Mouse (Mus musculus) stomach, postnatal 0 days (tissue): ENCODE measurements at regions not wholly inside any gene's neighbourhood (a gene's known extent, or its start where the extent isn't known, plus 50 kb on each side); places are given as distances from the start of the nearest gene placed in this dataset.

Source experiments
- CTCF ChIP-seq: IDR thresholded peaks from 2 replicates; pipeline ENCODE4 v1.5.1; 2016; ENCODE audit warnings: antibody characterized with exemption, low read depth, mild to moderate bottlenecking, moderate library complexity
- EP300 ChIP-seq: optimal IDR thresholded peaks from 2 replicates; pipeline ENCODE3; 2016; ENCODE audit warnings: antibody characterized with exemption

DNA sequence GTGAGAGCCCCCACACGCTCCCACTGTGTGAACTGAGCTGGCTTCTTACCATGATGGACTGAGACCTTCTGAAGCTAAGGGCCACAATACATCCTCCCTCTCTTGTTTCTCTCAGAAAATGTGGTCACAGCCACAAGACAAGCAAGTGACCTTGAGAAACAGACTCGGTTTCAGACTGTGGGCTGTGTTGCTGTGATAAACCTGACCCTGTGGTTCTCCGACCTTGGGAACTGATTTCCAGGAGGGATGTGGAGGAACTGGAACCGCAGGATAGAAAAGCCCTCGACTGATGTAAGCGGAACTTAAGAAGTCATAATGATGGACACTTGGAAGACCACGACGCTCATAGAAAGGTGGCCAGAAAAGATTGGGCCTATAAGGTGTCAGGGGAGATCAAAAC, 56.1 kb upstream of the Fndc3b start:
- no peak for TF ChIP-seq CTCF
- no peak for TF ChIP-seq EP300
